Mouse (Mus musculus): Measurements from ENCODE around the gene A930004D18Rik. TPM values are rescaled to one million over a fixed set of nuclear protein-coding genes. Genes with fewer than 3 reads are reported as not detected.

The A930004D18Rik gene
- polyA plus RNA-seq, 1 experiment, result 3.6 TPM

GRCm38 (mm10) chr2:18038141-18038752 lies 710 bp upstream of the A930004D18Rik start:
- DNase-seq (ENCODE audit: low spot score), result no peak

- no peak for DNase-seq (ENCODE audit: low spot score)
These were observed 2.9 kb downstream of the A930004D18Rik start for GRCm38 (mm10) chr2:18034371-18035250.

- no peak for DNase-seq (ENCODE audit: low spot score)
These were observed 4.1 kb downstream of the A930004D18Rik start for GRCm38 (mm10) chr2:18033166-18034108.

- no peak for DNase-seq (ENCODE audit: low spot score)
These were observed 5.0 kb downstream of the A930004D18Rik start for GRCm38 (mm10) chr2:18032538-18032895.

GRCm38 (mm10) chr2:18031831-18032537 lies 5.6 kb downstream of the A930004D18Rik start:
- peak; percentile 54 for DNase-seq (ENCODE audit: low spot score)

GRCm38 (mm10) chr2:18031271-18031821 lies 6.2 kb downstream of the A930004D18Rik start:
- peak; percentile 34 for DNase-seq (ENCODE audit: low spot score)

GRCm38 (mm10) chr2:18030581-18030980 lies 7.0 kb downstream of the A930004D18Rik start:
- DNase-seq (ENCODE audit: low spot score), result no peak

GRCm38 (mm10) chr2:18029656-18030055 lies 7.9 kb downstream of the A930004D18Rik start:
- DNase-seq (ENCODE audit: low spot score), result no peak

GRCm38 (mm10) chr2:18028140-18029021 lies 9.2 kb downstream of the A930004D18Rik start:
- peak; percentile 91 for DNase-seq (ENCODE audit: low spot score)

- peak; percentile 97 for DNase-seq (ENCODE audit: low spot score)
These were observed 9.9 kb downstream of the A930004D18Rik start for GRCm38 (mm10) chr2:18027448-18028139.

- peak; percentile 53 for DNase-seq (ENCODE audit: low spot score)
These were observed 11.2 kb downstream of the A930004D18Rik start for GRCm38 (mm10) chr2:18026116-18026947.

GRCm38 (mm10) chr2:18025781-18026115 lies 11.8 kb downstream of the A930004D18Rik start:
- DNase-seq (ENCODE audit: low spot score), result no peak

GRCm38 (mm10) chr2:18025116-18025515 lies 12.4 kb downstream of the A930004D18Rik start:
- DNase-seq (ENCODE audit: low spot score), result no peak

GRCm38 (mm10) chr2:18022886-18023285 lies 14.7 kb downstream of the A930004D18Rik start:
- DNase-seq (ENCODE audit: low spot score), result no peak

- no peak for DNase-seq (ENCODE audit: low spot score)
These were observed 18.4 kb downstream of the A930004D18Rik start for GRCm38 (mm10) chr2:18019122-18019521.

GRCm38 (mm10) chr2:18017321-18017720 lies 20.2 kb downstream of the A930004D18Rik start:
- no peak for DNase-seq (ENCODE audit: low spot score)

- no peak for DNase-seq (ENCODE audit: low spot score)
These were observed 20.9 kb downstream of the A930004D18Rik start for GRCm38 (mm10) chr2:18016639-18017038.

- no peak for DNase-seq (ENCODE audit: low spot score)
These were observed 22.0 kb downstream of the A930004D18Rik start for GRCm38 (mm10) chr2:18015581-18015980.

GRCm38 (mm10) chr2:18012866-18013265 lies 24.7 kb downstream of the A930004D18Rik start:
- DNase-seq (ENCODE audit: low spot score), result no peak

Data from urinary bladder, adult 2 months (tissue).